Mouse (Mus musculus): ENCODE results near the gene Timd4.

DNA sequence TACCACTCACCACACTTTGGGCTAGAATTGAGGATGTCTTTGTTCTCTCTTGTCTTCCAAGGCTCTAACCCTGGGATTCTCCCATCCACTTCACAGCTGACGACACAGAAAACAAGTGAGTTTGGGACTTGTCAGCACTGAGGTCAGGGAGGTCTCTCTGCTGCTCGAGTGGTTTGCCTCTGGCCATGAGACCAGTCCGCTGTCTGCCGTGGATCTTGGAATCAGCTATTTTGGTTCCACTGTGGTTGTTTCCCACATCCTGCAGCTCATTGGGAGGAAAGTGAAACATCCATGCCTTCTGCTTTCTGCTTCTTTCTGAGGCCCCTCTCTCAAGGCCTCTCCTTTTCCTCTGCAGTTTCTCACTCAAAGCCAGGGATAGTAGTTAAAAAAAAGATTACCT lies 9.3 kb downstream of the Timd4 start:
- TF ChIP-seq POLR2A (IDR thresholded peaks at IDR 0.05; ENCODE audit: insufficient read depth, low read depth, low read length) (no peak), CTCF (IDR thresholded peaks at IDR 0.05; ENCODE audit: insufficient read depth, low read depth, low read length) (no peak)
